Mouse (Mus musculus) liver, embryonic 15.5 days (tissue): Measurements from ENCODE around the gene Gga2. TPM values are rescaled to one million over a fixed set of nuclear protein-coding genes. Genes with fewer than 3 reads are reported as not detected.
A peak's percentile ranks its signal among the peaks of the same experiment; 100 is the strongest.

Source experiments
- ATAC-seq: fragments of 200-750 bp; cut with Nextera tagmentation; 2 replicates; pipeline ENCODE4 v1.8.0; 2017; ENCODE audit warnings: moderate number of reproducible peaks, mild to moderate bottlenecking, moderate library complexity; ENCODE audit not compliant: insufficient read depth
- H3K27ac ChIP-seq: fragments of 300-500 bp; sonication (generic); replicated peaks from 2 replicates; pipeline ENCODE4 v1.5.1; 2015; ENCODE audit warnings: mild to moderate bottlenecking, inconsistent platforms
- H3K27me3 ChIP-seq: fragments of 300-500 bp; sonication (generic); 2 replicates; pipeline ENCODE4 v1.6.1; 2015; ENCODE audit warnings: mild to moderate bottlenecking, inconsistent platforms
- H3K36me3 ChIP-seq: fragments of 300-500 bp; sonication (generic); replicated peaks from 2 replicates; pipeline ENCODE4 v1.6.1; 2015; ENCODE audit warnings: moderate library complexity, mild to moderate bottlenecking, inconsistent platforms
- H3K4me1 ChIP-seq: fragments of 300-500 bp; sonication (generic); replicated peaks from 2 replicates; pipeline ENCODE4 v1.6.1; 2015; ENCODE audit warnings: inconsistent platforms
- H3K4me2 ChIP-seq: fragments of 300-500 bp; sonication (generic); 2 replicates; pipeline ENCODE4 v1.6.1; 2015; ENCODE audit warnings: moderate library complexity, mild to moderate bottlenecking, inconsistent platforms
- H3K4me3 ChIP-seq: fragments of 300-500 bp; sonication (generic); replicated peaks from 2 replicates; pipeline ENCODE4 v1.5.1; 2015; ENCODE audit warnings: mild to moderate bottlenecking, inconsistent platforms
- H3K9ac ChIP-seq: fragments of 300-500 bp; sonication (generic); 2 replicates; pipeline ENCODE4 v1.6.1; 2015; ENCODE audit warnings: moderate library complexity, mild to moderate bottlenecking, inconsistent platforms
- H3K9me3 ChIP-seq: fragments of 300-500 bp; sonication (generic); replicated peaks from 2 replicates; pipeline ENCODE4 v1.6.1; 2016; ENCODE audit warnings: inconsistent platforms
- WGBS: fragments of 180-500 bp; shearing (Covaris S2); methylation state at CpG from one replicate; pipeline ENCODE4 v1.1.7; 2015; ENCODE audit warnings: mixed read lengths; ENCODE audit not compliant: insufficient replicate concordance; 5-methylcytosine and 5-hydroxymethylcytosine counted together
- polyA plus RNA-seq: library from polyadenylated mRNA; unstranded; fragments of >200 nt; fragmentation: Nextera tagmentation; extraction: Ambion mirVana; gene quantifications from 2 replicates; pipeline ENCODE4 v1.2.1, GENCODE M21; 2015

The Gga2 gene
- 33.8 and 34.6 TPM in 2 replicates for polyA plus RNA-seq

- Histone ChIP-seq H3K36me3 (no peaks in the 10 kb centered on the region), H3K9me3 (no peaks in the 10 kb centered on the region), H3K4me1 (peaks cover 65% of the 10 kb centered on the region), H3K9ac (peak within 1 kb of the TSS; percentile 78), H3K4me3 (peak within 1 kb of the TSS; percentile 76), H3K27ac (peak within 1 kb of the TSS; percentile 82), H3K27me3 (no peaks in the 10 kb centered on the region), H3K4me2 (peak within 1 kb of the TSS; percentile 99)
- ATAC-seq, result peak; percentile 70
- under 1% methylated on average over 48 of the region's 50 CpGs for WGBS
Measured at GRCm38 (mm10) chr7:122020667-122021354, at the start of gene Gga2. Gene Gga2 (minus strand): TSS chr7:122021222.

GRCm38 (mm10) chr7:122067517-122068381 is 46.7 kb upstream of the Gga2 start:
- H3K9ac ChIP-seq, result peak overlapping the region; percentile 88
- H3K27ac ChIP-seq, result peak overlapping the region; percentile 83
- no peaks in the 10 kb centered on the region for H3K9me3 ChIP-seq
- peaks cover 33% of the 10 kb centered on the region for H3K36me3 ChIP-seq
- H3K27me3 ChIP-seq, result no peaks in the 10 kb centered on the region
- H3K4me3 ChIP-seq, result peak overlapping the region; percentile 93
- ATAC-seq, result no peak; the same call in 1 of the 2 replicates
- peaks cover 40% of the 10 kb centered on the region for H3K4me1 ChIP-seq
- under 1% methylated on average over 58 of the region's 58 CpGs for WGBS
- H3K4me2 ChIP-seq, result peak overlapping the region; percentile 96

DNA sequence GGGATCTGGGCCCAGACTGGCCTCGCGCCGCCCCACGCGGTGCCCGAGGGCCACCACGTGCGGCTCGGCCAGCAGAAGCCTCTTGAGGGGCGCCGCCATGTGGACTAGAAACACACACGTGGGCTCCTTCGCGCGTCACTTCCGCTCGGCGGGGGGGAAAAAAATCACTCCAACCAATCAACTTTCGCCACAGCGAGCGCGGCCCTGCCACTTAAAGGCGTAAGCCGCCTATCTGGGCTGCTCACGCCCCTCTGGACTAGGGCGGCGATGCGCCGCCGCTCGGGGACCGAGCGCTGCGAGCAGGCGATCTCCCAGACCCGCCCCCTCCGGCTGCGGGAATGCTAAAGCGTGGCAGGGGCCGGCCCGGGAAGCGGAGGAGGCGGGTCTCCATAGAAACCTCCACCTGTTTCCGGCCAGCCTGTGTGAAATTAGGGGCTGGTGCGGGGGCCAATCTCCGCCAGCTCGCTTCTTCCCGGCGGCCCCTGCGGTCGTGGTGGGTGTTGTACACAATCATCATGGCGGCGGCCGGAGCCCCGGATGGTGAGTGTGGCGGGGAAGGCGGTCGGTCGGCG is 46.0 kb upstream of the Gga2 start, which contains the start of the genes Ubfd1 and Ears2:
Ubfd1 (plus strand) TSS at position 231 of the 572 bp plus-strand sequence.
Ears2 (minus strand) TSS at position 319 of the 572 bp plus-strand sequence.
- no peaks in the 10 kb centered on the region for H3K9me3 ChIP-seq
- peak; percentile 99 for ATAC-seq
- peak within 1 kb of the TSS; percentile 96 for H3K4me2 ChIP-seq
- peak within 1 kb of the TSS; percentile 83 for H3K27ac ChIP-seq
- H3K36me3 ChIP-seq, result peaks cover 28% of the 10 kb centered on the region
- H3K9ac ChIP-seq, result peak within 1 kb of the TSS; percentile 88
- peaks cover 40% of the 10 kb centered on the region for H3K4me1 ChIP-seq
- under 1% methylated on average over 60 of the region's 60 CpGs for WGBS
- peak within 1 kb of the TSS; percentile 93 for H3K4me3 ChIP-seq
- no peaks in the 10 kb centered on the region for H3K27me3 ChIP-seq

- H3K4me1 ChIP-seq, result peaks cover 40% of the 10 kb centered on the region
- peak overlapping the region; percentile 83 for H3K27ac ChIP-seq
- peaks cover 21% of the 10 kb centered on the region for H3K36me3 ChIP-seq
- ATAC-seq, result no peak
- H3K27me3 ChIP-seq, result no peaks in the 10 kb centered on the region
- H3K4me2 ChIP-seq, result peak overlapping the region; percentile 96
- H3K9me3 ChIP-seq, result no peaks in the 10 kb centered on the region
- 5% methylated on average over 31 of the region's 31 CpGs for WGBS
- peak overlapping the region; percentile 93 for H3K4me3 ChIP-seq
- H3K9ac ChIP-seq, result peak overlapping the region; percentile 88
Measured at GRCm38 (mm10) chr7:122066102-122066944, 45.3 kb upstream of the Gga2 start.

DNA sequence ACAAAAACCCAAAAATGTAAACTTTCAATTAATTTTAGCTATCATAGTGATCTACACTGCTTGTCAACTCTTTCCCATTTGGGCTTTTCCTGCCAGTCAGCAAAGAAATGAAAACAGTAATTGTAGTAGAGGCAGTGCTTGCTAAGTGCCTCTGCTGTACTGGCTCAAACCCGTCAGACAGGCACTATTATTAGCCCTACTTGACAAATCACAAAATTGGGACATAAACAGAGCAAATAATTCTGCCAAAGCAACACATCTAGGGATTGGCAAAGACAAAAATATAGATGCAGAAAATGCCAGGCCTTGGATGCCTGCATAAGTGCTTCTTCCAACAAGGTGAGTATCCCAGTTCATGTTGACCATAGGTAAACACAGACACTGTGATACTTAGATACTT is 44.6 kb upstream of the Gga2 start:
- Histone ChIP-seq H3K4me2 (peak overlapping the region; percentile 96), H3K36me3 (peaks cover 17% of the 10 kb centered on the region; the same call in 1 of the 2 replicates), H3K27me3 (no peaks in the 10 kb centered on the region), H3K4me3 (peak overlapping the region; percentile 93; the same call in 1 of the 2 replicates), H3K4me1 (peaks cover 38% of the 10 kb centered on the region), H3K9me3 (no peaks in the 10 kb centered on the region), H3K9ac (no peak overlapping the region), H3K27ac (no peak overlapping the region)
- no peak for ATAC-seq
- 52% methylated on average over 1 of the region's 1 CpGs for WGBS

DNA sequence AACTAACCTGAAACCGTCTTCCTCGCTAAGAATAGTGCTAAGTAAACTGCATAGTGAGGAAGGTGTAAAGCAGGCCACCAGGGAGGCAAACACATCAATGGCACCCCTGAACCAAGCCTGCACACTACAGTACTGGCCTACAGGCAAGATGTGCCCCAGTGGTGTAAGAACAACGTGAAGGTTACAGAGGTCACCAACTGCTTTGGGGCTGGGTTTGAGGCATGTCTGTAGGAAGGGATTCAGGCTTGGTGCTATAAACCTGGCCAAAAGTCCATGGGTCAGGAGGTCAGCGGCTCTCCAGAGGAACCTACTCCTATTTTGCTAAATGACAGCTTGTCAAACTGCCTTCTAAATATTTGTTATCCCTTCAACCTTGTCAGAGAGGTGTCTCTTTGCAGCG is 35.6 kb upstream of the Gga2 start:
- Histone ChIP-seq H3K27ac (no peak overlapping the region), H3K4me1 (no peaks in the 10 kb centered on the region)
- ATAC-seq, result peak; percentile 37; the same call in 1 of the 2 replicates

GRCm38 (mm10) chr7:122050834-122051233 is 29.8 kb upstream of the Gga2 start:
- H3K4me3 ChIP-seq, result no peak overlapping the region
- no peak overlapping the region for H3K9ac ChIP-seq
- no peaks in the 10 kb centered on the region for H3K9me3 ChIP-seq
- H3K4me1 ChIP-seq, result peaks cover 22% of the 10 kb centered on the region
- peaks cover 21% of the 10 kb centered on the region for H3K36me3 ChIP-seq
- H3K27ac ChIP-seq, result no peak overlapping the region
- no peaks in the 10 kb centered on the region for H3K27me3 ChIP-seq
- H3K4me2 ChIP-seq, result no peak overlapping the region
- 48% methylated on average over 1 of the region's 1 CpGs for WGBS
- no peak for ATAC-seq

More for the DNA sequence above, 35.6 kb upstream of the Gga2 start:
- no peak overlapping the region for H3K9ac ChIP-seq
- no peak overlapping the region for H3K4me3 ChIP-seq
- H3K9me3 ChIP-seq, result no peaks in the 10 kb centered on the region
- no peak overlapping the region for H3K4me2 ChIP-seq
- H3K36me3 ChIP-seq, result peaks cover 37% of the 10 kb centered on the region
- 63% methylated on average over 5 of the region's 5 CpGs for WGBS
- no peaks in the 10 kb centered on the region for H3K27me3 ChIP-seq

DNA sequence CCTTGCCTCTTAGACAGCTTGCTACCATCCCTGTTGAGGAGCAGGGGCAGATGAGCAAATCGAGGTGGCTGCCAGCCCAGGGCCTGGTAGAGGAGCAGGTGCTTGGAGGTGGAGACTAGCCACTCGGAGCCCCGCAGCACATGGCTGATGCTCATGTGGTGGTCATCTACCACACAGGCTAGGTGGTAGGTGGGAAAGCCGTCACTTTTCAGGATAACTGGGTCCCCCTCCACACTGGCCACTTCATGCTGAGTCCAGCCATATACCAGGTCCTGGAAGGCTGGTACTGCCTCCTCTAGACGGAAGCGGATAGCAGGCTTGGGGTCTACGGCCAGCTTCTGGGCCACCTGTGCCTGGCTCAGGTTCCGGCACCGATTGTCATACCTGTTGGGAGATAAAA is 27.2 kb upstream of the Gga2 start:
- H3K4me1 ChIP-seq, result peaks cover 29% of the 10 kb centered on the region
- H3K4me3 ChIP-seq, result no peak overlapping the region
- H3K9me3 ChIP-seq, result no peaks in the 10 kb centered on the region
- ATAC-seq, result no peak
- H3K27me3 ChIP-seq, result no peaks in the 10 kb centered on the region
- H3K4me2 ChIP-seq, result no peak overlapping the region
- 87% methylated on average over 9 of the region's 9 CpGs for WGBS
- no peak overlapping the region for H3K9ac ChIP-seq
- peaks cover 15% of the 10 kb centered on the region for H3K36me3 ChIP-seq
- H3K27ac ChIP-seq, result no peak overlapping the region

- 22% methylated on average over 2 of the region's 2 CpGs for WGBS
- no peak overlapping the region for H3K4me2 ChIP-seq
- peaks cover 29% of the 10 kb centered on the region for H3K4me1 ChIP-seq
- H3K27me3 ChIP-seq, result no peaks in the 10 kb centered on the region
- no peaks in the 10 kb centered on the region for H3K9me3 ChIP-seq
- H3K36me3 ChIP-seq, result peaks cover 15% of the 10 kb centered on the region
- H3K9ac ChIP-seq, result no peak overlapping the region
- H3K4me3 ChIP-seq, result no peak overlapping the region
- H3K27ac ChIP-seq, result no peak overlapping the region; the same call in 1 of the 2 replicates
- ATAC-seq, result no peak; the same call in 1 of the 2 replicates
Measured at GRCm38 (mm10) chr7:122046813-122047212, 25.8 kb upstream of the Gga2 start.

GRCm38 (mm10) chr7:122045711-122046110 is 24.7 kb upstream of the Gga2 start:
- WGBS, result 33% methylated on average over 1 of the region's 1 CpGs
- H3K27ac ChIP-seq, result peak overlapping the region; percentile 29; the same call in 1 of the 2 replicates

More at GRCm38 (mm10) chr7:122045711-122046110, 24.7 kb upstream of the Gga2 start:
- Histone ChIP-seq H3K4me3 (no peak overlapping the region), H3K9ac (no peak overlapping the region), H3K36me3 (peaks cover 8% of the 10 kb centered on the region), H3K4me1 (peaks cover 29% of the 10 kb centered on the region), H3K27me3 (no peaks in the 10 kb centered on the region), H3K9me3 (no peaks in the 10 kb centered on the region), H3K4me2 (no peak overlapping the region)
- ATAC-seq, result 0 out of 2 replicates have a peak, but pooled peaks have one; percentile 22
